Mouse (Mus musculus): Measurements from ENCODE around the gene Pgap2. TPM values are rescaled to one million over a fixed set of nuclear protein-coding genes. Genes with fewer than 3 reads are reported as not detected.

The Pgap2 gene
- total RNA-seq (2021), result 10 to 100 TPM; 31.5 to 32.6 TPM

- peak; percentile 99 to 100 for DNase-seq (ENCODE audit: extremely low spot score in 1 of 2, low spot score in 2 of 2)
- intact Hi-C loops (cut with DNase I), result loop anchor here (5.0 kb wide), 1 partner anchor 42 kb away; no protein-coding TSS in a partner anchor
Measured at GRCm38 (mm10) chr7:102209756-102210721, at the start of gene Pgap2, which contains the start of gene Nup98. Pgap2 (plus strand) TSS chr7:102210208. Nup98 (minus strand) TSS chr7:102210176.

- intact Hi-C loops (cut with DNase I), result no loop called here
Measured at GRCm38 (mm10) chr7:102170300-102170699, 39.7 kb upstream of the Pgap2 start.

GRCm38 (mm10) chr7:102183849-102184248 lies 26.2 kb upstream of the Pgap2 start:
- DNase-seq (ENCODE audit: extremely low spot score in 1 of 2, low spot score in 2 of 2), result no peak
- intact Hi-C loops (cut with DNase I), result loop anchor here (5.0 kb wide), 1 partner anchor 57 kb away; no protein-coding TSS in a partner anchor

More at GRCm38 (mm10) chr7:102170300-102170699, 39.7 kb upstream of the Pgap2 start:
- no peak for DNase-seq (ENCODE audit: extremely low spot score in 1 of 2, low spot score in 2 of 2)

- intact Hi-C loops (cut with DNase I), result no loop called here
- no peak for DNase-seq (ENCODE audit: extremely low spot score in 1 of 2, low spot score in 2 of 2)
Measured at GRCm38 (mm10) chr7:102192356-102192755, 17.7 kb upstream of the Pgap2 start.

DNA sequence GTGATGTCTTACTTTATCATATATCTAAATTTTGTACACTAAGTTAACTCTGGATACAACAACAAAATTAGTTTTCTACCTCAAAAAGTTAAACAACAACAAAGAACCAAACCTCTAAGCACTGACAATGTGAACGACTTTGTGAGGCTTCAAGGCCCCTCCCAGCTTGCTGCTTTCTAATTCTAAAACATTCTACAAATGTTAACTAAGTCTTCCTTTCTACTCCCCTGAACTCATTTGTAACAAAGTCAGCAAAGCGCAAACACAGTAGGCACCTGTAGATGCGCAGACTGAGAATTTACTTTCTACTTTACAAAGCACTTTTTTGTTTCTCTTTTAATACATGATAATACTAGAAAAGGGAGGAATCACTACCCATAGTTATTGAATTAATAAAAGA lies 9.4 kb upstream of the Pgap2 start:
- intact Hi-C loops (cut with DNase I), result no loop called here

DNA sequence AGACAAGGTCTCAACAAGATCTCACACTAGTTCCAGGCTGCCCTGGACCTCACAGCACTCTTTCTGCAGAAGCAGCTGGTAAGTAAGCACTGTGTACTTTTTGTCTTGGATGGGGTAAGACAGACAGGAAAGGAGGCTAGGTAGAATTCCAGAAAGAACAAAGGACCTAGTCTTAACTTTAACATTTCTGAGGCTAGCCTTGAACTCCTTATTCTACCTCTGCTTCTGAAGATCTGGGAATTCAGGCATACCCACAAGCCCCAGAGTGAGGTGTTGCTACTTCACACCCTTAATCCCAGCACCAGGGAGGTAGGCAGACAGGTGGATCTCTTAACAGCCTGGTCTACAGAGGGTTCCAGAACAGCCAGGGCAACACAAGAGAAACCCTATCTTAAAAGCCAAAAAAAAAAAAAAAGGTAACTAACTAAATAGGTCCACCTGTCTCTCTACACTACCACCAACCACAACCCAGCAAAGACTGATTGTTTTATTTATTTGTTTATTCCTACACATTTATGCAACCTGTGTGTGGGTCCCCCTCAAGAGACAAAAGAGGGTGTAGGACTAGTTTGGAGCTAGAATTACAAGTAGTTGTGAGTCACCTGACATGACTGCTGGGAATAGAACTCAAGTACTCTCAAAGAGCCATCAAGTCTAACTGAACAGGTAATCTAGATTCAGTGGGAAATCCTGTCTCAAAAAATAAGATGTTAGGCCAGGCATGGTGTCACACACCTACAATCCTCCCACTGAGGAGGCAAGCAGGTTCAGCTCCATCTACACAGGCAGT lies 8.8 kb upstream of the Pgap2 start:
- intact Hi-C loops (cut with DNase I), result no loop called here
- DNase-seq (ENCODE audit: extremely low spot score in 1 of 2, low spot score in 2 of 2), result no peak

More for the DNA sequence above, 9.4 kb upstream of the Pgap2 start:
- no peak for DNase-seq (ENCODE audit: extremely low spot score in 1 of 2, low spot score in 2 of 2)

- DNase-seq (ENCODE audit: extremely low spot score in 1 of 2, low spot score in 2 of 2), result no peak
- intact Hi-C loops (cut with DNase I), result no loop called here
Measured at GRCm38 (mm10) chr7:102204296-102204857, 5.6 kb upstream of the Pgap2 start.

GRCm38 (mm10) chr7:102205646-102206045 lies 4.4 kb upstream of the Pgap2 start:
- intact Hi-C loops (cut with DNase I), result no loop called here
- no peak for DNase-seq (ENCODE audit: extremely low spot score in 1 of 2, low spot score in 2 of 2)

- intact Hi-C loops (cut with DNase I), result no loop called here
- no peak for DNase-seq (ENCODE audit: extremely low spot score in 1 of 2, low spot score in 2 of 2)
Measured at GRCm38 (mm10) chr7:102208806-102209363, 1.1 kb upstream of the Pgap2 start.

DNA sequence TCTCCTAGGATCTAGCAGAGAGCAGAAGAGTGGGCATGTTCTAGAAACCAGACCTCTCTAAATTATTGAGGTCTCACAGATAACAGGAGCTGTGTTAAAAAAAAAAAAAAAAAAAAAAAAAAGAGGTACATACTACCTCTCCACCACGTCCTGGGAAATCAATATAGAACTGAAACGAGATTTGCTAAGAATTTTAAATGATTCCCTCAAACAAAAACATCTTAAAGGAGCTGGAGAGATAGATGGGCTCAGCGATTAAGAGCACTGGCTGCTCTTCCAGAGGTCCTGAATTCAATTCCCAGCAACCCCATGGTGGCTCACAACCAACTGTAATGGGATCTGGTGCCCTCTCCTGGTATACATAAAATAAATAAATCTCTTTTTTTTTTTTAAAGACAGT lies 1.1 kb downstream of the Pgap2 start:
- no peak for DNase-seq (ENCODE audit: extremely low spot score in 1 of 2, low spot score in 2 of 2)
- intact Hi-C loops (cut with DNase I), result loop anchor here (5.0 kb wide), 1 partner anchor 41 kb away; no protein-coding TSS in a partner anchor

- no peak for DNase-seq (ENCODE audit: extremely low spot score in 1 of 2, low spot score in 2 of 2)
- intact Hi-C loops (cut with DNase I), result no loop called here
Measured at GRCm38 (mm10) chr7:102221899-102222298, 11.9 kb downstream of the Pgap2 start.

- intact Hi-C loops (cut with DNase I), result no loop called here
- DNase-seq (ENCODE audit: extremely low spot score in 1 of 2, low spot score in 2 of 2), result peak in 1 of 2 experiments; percentile 42
Measured at GRCm38 (mm10) chr7:102222336-102222735, 12.3 kb downstream of the Pgap2 start.

- peak; percentile 56 to 82 for DNase-seq (ENCODE audit: extremely low spot score in 1 of 2, low spot score in 2 of 2)
- intact Hi-C loops (cut with DNase I), result no loop called here
Measured at GRCm38 (mm10) chr7:102222830-102223556, 13.0 kb downstream of the Pgap2 start.

GRCm38 (mm10) chr7:102223883-102224738 lies 14.1 kb downstream of the Pgap2 start:
- intact Hi-C loops (cut with DNase I), result no loop called here
- DNase-seq (ENCODE audit: extremely low spot score in 1 of 2, low spot score in 2 of 2), result no peak

DNA sequence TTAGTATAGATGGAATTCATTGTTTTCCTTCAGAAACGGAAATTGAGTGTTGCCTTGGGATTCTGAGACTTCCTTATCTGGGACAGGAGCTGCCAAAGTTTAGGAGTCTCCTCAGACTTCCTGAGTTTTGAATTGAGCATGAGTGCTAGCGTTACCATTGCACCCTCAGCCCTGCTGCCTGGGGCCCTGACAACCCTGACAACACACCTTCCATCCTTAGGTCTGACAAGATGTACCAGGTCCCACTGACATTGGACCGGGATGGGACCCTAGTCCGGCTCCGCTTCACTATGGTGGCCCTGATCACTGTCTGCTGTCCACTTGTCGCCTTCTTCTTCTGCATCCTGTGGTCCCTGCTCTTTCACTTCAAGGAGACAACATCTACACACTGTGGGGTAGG lies 16.0 kb downstream of the Pgap2 start:
- DNase-seq (ENCODE audit: extremely low spot score in 1 of 2, low spot score in 2 of 2), result no peak
- intact Hi-C loops (cut with DNase I), result no loop called here

DNA sequence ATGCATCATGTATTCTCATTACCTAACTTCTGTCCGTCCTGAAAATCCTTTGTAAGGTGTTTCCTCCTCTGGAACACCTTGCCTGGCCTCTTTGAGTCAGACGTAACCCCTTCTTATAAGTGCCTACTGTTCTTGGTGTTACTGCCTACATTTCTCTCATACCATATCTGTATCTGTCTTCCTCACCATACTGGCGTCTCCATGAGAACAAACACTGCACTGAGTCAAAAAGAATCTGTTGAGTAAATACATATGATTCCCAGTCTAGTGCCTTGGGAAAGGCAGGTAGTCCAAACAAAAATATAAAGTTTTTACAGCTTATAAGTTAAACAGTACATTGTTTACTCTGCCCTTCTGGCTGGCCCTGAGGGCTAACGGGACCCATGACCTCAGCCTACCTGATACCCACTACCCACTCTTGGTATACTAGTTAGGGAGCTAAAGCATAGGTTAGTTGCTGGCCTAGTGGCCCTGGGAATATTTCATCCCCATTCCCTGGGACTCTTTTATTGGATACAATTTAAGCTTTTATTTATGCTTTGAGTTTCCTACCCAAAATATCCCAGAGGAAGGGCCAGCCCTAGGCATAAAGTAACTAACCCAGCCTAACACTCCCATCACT lies 18.2 kb downstream of the Pgap2 start:
- no peak for DNase-seq (ENCODE audit: extremely low spot score in 1 of 2, low spot score in 2 of 2)
- intact Hi-C loops (cut with DNase I), result no loop called here

DNA sequence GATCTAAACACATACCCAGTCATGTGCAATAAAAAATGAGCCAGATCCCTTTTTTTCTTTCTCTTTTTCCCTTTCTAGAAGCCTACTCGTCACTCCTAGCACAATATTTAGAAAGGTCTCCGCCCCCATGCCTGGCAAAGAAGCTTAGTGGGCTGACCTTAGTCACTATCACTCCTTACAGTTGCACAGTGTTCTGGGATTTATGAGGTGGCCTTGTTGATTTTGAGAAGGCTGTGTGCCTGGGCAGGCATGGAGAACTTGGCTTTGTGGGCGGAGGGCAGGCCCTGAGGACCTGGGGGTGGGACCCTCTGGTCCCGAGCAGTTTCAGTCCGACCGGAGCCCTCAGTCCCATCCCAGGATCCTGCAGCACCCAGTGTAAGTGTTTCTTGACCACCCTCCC lies 19.8 kb downstream of the Pgap2 start:
- DNase-seq (ENCODE audit: extremely low spot score in 1 of 2, low spot score in 2 of 2), result no peak
- intact Hi-C loops (cut with DNase I), result no loop called here

Data from left cerebral cortex, postnatal 10 days (tissue).